Mouse (Mus musculus) embryonic fibroblast, embryonic 13.5 days (primary cell): Measurements from ENCODE around the gene H2al1n.

ENCODE experiments used
- CTCF ChIP-seq: IDR thresholded peaks from 2 replicates; pipeline ENCODE4 v1.5.1; 2011; ENCODE audit warnings: mild to moderate bottlenecking, control low read depth, low read length, moderate library complexity, borderline replicate concordance; ENCODE audit not compliant: insufficient read depth
- POLR2A ChIP-seq: IDR thresholded peaks from 2 replicates; pipeline ENCODE4 v1.6.1; 2011; ENCODE audit warnings: low read depth, mild to moderate bottlenecking, control low read depth, low read length, moderate library complexity

GRCm38 (mm10) chrX:14259597-14260239 is 48.8 kb downstream of the H2al1n start:
- no peak for TF ChIP-seq POLR2A
- TF ChIP-seq CTCF = no peak
